Mouse (Mus musculus) A20 (cell line): ENCODE measurements around the gene Spsb4.

Experiments
- DNase-seq: peaks from one replicate; pipeline ENCODE4 v3.0.0-alpha.2; 2011; ENCODE audit warnings: low read depth, low spot score

The Spsb4 gene

DNA sequence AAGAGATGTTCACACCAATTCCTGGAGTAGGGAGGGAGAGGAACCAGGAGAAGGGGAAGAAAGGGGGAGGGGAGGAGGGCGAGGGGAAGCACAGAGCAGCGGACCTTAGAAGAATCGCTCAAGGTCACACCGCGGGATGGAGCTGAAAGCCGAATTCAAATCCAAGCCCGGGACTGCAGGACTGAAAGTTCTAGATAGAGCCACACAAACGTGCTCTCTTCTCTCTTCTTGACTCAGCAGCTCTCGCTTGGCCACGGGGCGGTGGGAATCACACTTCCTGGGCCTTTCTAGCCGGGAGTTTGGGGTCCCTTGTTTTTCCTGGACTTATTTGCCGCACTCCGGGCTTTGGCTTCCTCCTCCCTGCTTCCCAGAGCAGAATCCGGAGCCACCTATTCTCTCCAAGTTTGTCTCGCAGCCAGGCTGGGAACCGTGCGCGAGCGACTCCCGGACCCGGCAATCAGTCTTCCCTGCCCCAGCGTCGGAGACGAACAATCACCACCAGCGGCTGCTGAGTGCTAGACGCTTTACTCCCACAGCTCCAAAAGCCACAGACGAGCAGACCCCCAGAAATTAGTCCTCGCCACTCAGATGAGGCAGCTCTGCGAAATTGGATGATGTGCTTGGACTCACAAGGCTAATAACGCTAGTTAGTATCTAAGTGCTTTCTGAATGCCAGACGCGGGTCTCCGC lies 1.4 kb downstream of the Spsb4 start:
- DNase-seq: peak; percentile 11

DNA sequence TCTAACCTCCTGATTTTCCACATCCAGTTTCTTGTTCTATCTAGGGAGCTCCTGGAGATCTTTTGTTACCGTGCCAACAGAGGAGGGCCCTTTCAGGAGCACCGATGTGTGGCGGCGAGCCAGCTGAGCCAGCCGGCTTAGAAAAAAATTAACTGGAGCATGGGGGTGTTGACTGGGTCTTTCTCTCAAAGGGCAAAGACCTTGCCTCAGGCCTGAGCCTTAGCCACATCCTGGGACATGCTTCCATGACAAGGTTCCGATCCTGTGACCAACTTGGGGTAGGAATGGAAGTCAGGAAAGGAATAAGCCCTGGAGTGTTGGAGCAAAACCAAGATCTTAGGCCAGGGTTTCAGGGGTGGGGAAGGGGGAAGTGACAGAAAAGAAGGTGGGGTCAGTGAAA lies 2.9 kb downstream of the Spsb4 start:
- DNase-seq: no peak

- DNase-seq: no peak
Observed at GRCm38 (mm10) chr9:97013698-97014097, 4.9 kb downstream of the Spsb4 start.

- no peak for DNase-seq
Observed at GRCm38 (mm10) chr9:97013153-97013552, 5.5 kb downstream of the Spsb4 start.

DNA sequence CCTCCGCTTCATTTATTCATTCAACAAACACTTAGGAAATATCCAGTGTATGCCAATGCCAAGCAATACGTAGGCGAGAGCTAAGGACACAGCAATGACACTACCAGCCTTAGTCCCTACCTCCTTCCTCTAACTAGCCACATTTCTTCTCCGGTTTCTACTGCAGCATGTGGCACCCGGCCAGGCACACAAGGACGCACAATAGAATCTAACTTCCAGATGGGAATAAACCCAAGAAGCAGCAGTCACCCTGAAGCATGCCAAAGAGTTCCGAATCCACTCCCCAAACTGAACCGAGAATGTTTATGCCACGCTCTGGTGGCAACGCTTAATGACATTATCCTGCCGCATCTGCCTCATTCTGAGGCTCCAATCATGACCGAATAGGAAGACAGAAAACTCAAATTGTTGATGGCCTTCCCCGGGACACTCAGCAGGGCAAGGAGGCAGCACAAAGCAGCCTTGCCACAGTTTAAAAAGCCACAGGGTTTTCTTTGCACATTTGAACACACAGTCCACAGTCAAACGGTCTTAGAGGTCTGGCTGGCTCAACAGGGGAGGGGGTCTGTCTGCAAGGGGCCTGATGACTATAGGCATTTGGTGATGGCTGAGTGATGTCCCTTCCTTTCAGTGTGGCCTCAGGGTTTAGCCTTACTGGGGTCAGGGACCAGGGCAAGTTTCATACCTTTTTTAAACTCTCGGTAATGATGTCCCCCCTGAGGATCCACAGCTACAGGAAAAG lies 7.0 kb downstream of the Spsb4 start:
- no peak for DNase-seq

DNA sequence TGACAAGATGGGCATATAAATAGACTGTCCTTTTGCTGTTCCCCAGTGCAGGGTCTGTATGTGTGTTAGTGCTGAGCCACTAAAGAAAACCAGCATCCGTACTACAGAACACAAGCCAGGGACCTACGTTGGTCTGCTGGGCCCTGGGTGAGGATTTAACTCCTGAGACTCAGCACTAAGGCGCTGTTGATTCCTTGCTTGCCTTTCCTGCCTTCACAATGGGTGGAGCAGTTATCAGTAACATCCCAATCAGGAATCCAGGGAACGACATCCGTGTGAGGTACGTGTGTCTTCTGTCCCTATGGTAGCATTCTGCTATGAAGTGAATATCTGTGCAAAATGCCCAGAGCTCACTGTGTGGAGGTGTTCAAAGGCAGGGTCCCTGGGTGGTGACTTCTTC lies 8.2 kb downstream of the Spsb4 start:
- DNase-seq: no peak

DNA sequence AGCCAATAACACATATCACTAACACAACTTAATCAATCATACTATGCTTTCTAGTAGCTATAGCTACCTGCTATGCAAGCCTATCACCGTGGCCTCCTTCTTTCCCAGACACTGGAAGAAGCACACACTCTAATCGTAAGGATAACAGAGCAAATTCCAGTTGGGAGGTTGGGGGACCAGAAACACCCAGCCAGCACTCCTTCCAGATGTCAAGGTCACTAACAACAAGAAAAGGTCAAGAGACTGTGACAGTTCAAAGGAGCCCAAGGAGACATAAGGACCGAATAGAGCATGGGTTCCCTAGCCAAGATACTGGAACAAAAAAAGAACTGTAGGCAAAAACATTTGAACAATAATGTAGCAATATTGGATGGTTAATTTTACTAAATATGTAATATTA lies 13.9 kb downstream of the Spsb4 start:
- DNase-seq: no peak

GRCm38 (mm10) chr9:97003173-97003572 lies 15.5 kb downstream of the Spsb4 start:
- no peak for DNase-seq

- DNase-seq: no peak
Observed at GRCm38 (mm10) chr9:97002654-97003053, 16.0 kb downstream of the Spsb4 start.

- no peak for DNase-seq
Observed at GRCm38 (mm10) chr9:97002025-97002424, 16.6 kb downstream of the Spsb4 start.

GRCm38 (mm10) chr9:97001458-97001857 lies 17.2 kb downstream of the Spsb4 start:
- no peak for DNase-seq

DNA sequence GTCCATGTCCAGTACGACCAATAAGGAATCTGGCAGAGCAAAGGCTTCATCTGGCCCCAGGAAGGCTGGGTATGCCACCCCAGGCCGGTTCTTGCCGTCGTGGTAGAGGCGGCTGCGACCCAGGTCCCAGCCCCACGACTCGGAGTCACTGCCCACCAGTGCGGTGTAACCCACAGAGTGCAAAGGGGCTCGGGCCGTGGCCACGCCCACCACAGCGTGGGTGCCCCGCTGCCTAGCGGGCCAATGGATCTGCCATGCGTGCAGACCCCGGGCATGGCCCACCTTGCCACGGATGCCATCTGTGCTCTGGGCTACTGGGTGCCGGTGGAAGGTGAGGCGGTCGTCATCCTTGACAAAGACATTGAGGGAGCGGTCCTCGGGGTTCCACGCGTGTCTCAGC lies 22.9 kb downstream of the Spsb4 start:
- DNase-seq: no peak

DNA sequence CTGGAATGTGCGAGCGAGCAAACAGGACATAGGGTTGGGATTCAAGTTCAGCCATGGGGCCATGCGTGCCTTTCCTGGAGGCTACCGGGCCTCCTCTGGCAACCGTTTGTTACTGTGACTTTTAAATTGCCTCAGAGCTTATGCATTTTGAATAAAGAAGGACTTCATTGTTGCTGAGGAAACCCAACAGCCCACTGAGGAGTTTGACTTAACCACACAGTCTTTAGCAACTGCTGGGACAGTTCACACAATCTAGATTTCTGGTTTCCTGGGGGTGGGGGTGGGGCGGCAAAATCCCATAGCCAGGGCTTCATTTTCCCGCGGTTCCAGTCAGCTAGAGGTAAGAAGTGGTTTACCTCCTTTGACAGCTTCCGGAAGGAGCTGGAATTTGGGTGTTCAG lies 23.9 kb downstream of the Spsb4 start:
- no peak for DNase-seq

DNA sequence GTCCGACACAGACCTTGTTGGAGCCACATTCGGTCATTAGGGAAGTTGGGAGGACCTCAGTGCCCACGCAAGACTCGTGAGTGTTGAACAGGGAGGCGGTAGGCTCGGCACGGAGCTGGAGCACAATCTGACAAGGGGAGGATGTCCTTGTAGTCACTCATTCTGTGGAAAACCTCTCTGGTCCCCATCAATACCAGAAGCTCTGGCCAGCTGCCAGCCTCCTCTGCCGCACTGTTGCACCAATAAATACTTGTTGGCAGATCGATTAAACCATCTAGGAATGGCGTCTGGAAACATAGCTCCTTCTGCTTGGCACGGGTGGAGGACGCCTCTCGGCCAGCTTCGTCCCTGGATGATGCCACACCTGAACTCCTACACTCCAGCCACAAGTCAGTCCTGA lies 27.5 kb downstream of the Spsb4 start:
- no peak for DNase-seq

DNA sequence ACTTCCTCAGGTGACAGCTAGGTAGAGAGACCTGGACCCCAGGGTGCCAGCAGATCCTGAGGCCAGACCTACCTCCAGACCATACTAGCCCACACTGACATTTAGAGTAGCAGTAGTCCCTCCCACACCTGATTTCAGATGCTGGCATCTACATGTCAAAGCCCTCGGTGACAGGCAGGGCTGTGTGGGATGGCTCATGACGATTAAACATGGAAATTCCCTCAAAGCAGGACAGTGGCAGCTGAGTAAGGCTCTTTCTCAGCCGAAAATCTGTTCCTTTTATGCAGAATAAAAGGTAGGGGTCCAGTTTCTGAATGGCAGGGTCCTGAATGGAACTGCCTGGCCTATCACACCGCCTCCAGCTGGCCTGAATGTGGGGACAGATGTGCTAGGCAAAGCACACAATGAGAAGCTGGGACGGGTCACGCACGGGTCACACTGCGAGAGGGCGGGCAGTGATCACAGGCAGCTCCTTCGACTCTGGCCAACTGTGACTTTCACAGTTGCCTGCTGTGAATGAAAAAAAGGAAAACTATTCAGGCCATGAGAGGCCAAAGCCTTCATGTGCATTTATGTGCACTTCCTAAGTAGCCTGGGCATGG lies 29.2 kb downstream of the Spsb4 start:
- DNase-seq: no peak

DNA sequence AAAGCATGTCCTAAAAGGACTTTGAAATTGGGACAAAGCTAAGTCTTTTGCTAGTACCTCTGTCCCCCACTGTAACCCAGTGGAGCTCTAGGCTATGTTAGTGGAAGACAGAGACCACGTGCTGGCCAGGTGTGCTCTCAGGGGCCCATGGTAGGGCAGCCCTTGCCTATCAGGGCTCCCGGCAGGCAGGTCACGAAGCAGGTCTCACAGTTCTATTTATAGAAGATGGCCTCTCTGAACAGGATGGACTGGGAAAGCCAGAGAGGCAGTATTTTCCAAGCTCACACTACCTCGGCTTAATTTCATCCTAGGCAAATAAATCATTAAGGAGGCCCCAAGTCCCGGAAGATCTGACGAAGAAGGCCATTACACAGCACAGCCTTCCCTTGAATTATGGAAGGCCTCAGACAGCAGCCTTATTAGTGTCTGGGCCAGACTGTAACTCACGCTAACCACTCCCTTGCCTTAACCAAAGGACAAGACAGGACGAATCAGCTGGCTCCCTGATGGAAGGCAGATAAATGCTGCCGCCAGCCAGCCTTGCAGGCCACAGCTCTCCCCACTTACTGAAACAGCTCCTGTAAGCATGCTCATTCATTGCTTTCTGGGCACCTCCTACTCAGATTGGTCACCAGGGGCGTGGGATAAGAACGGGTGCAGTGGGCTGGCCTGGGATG lies 31.7 kb downstream of the Spsb4 start:
- DNase-seq: no peak

- DNase-seq: no peak
Observed at GRCm38 (mm10) chr9:96984034-96984433, 34.6 kb downstream of the Spsb4 start.

- DNase-seq: no peak
Observed at GRCm38 (mm10) chr9:96982940-96983339, 35.7 kb downstream of the Spsb4 start.

DNA sequence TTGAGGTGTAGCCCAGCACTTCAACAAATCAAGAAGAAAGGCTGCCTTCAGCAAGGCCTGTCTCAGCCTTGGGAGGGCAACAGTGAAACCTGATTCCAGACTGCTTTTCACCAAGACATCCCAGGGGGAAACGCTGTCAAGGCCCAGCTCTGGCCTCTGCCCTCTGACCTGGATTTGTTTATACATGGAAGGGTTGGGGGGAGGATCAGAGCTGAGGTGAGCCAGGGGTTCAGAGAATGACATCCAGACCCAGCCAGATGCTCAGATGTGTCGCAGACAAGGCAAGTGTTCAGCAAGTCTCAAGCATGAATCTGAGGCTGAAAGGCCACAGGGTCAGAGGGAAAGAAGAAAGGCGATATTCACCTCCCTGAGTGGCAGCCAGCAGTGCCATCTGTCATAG lies 36.3 kb downstream of the Spsb4 start:
- no peak for DNase-seq

- no peak for DNase-seq
Observed at GRCm38 (mm10) chr9:96981836-96982235, 36.8 kb downstream of the Spsb4 start.

DNA sequence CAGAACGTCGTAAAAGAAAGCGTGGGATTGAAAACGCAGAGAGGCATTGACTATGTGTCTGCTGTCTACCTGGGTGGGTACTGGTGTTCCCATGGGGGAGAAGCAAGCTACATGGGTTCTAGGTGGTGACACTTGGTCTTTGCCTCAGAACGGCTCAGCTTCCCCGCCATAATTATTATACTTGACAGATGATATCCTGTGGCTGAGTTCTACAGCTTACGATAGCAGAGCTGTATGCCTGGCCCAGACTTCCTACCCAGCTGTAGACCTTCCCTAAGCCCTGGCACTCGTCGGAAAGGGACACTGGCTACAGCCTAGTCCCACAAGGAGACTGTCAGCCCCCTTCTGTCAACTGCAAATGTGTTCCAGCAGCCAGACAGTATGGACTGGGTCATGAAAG lies 37.5 kb downstream of the Spsb4 start:
- no peak for DNase-seq
